Mouse (Mus musculus): ENCODE measurements around the gene P2rx6.
A peak's percentile ranks its signal among the peaks of the same experiment; 100 is the strongest.
"Not testable (repeated sequence)": the region's sequence is repeated elsewhere in the genome, so short reads cannot be mapped to it uniquely, and the experiment has no call there.

Gene P2rx6

GRCm38 (mm10) chr16:17563580-17563979, 1.9 kb downstream of the P2rx6 start:
- no peak for DNase-seq (ENCODE audit: low spot score)

GRCm38 (mm10) chr16:17564221-17564620, 2.5 kb downstream of the P2rx6 start:
- DNase-seq (ENCODE audit: low spot score) = no peak

DNA sequence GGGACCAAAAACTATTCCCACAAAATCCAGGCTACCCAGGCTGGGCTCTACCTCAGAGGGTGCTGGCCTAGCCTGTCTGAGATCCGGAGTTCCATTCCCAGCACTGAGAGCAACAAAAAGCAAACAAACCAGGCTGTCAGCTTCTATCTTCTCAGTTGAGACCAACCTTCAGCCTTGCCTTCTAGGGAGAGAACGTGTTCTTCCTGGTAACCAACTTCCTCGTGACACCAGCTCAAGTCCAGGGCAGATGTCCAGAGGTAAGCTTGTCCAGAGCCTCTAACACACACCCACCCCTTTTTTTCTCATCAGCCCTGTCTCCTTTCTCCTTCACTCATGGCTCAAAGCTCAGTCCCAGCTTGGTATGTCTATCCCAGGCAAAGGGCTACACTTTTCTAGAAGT, 3.1 kb downstream of the P2rx6 start:
- DNase-seq (ENCODE audit: low spot score) = no peak

GRCm38 (mm10) chr16:17566186-17566585, 4.5 kb downstream of the P2rx6 start:
- no peak for DNase-seq (ENCODE audit: low spot score)

DNA sequence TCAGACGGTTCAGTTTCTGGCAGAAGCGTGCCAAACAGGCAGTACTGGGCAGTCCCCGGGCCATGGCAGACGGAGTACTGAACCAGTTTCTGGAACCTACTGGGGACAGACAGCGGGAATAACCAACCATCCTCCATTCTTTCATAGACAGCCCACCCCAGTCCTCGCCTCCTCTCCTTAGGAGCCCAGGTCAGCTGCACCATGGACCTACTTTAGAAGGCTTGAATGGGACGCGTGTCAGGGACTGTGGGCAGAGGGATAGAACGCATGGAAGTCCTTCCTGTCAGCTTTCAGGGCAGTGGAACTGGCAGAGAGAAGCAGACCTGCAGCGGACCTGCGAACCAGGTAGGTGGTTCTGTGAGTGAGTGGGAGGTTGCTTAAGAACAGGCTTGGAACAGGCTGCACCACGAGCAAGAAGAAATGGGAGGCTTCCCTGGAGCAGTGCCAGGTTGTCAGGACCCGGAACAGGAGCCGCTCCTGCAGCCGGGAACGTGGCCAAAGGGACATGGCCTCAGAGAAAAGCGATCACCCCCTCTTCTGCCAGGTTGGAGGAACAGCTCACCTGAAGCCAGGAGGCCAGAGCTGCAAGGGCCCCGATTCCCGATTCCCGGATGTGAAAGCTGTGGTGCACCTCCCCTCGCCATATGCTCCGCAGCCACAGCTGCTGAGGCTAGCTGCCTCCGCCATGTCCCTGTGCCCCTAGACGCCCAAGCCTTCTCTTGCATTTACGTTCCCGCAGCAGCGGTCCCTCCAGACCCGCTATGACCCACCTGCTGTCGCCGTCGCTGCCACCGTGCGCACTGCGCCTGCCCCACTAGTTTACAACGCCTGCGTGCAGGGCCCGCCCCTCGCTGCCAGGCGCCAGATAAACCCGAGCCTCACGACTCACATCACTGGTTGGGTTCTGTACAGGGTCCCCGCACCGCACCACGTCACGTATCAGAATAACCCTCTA, 14.5 kb downstream of the P2rx6 start:
- DNase-seq (ENCODE audit: low spot score) = peak; percentile 70

DNA sequence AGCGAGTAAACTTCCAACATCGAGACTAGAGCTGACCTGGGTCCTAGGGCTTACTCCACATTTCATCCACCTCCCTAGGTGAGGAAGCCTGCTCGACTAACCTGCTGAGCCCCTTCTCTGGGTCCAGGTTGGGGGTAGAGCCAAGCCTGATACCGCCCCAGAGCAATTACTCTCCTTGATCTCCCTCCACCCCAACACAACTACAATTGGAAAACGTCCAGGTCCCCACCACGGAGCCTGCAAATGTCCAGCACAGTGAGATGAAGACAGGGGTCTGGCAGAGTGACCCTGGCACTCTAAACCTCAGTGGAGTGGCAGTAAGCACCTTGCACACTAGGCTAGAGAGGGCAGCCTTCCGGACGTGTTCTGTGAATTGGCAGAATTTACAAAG, 15.1 kb downstream of the P2rx6 start:
- DNase-seq (ENCODE audit: low spot score) = no peak

- DNase-seq (ENCODE audit: low spot score) = no peak
Measured at GRCm38 (mm10) chr16:17583064-17583463, 21.4 kb downstream of the P2rx6 start, which contains the start of gene Slc7a4. Gene Slc7a4 (minus strand): TSS chr16:17583214.

DNA sequence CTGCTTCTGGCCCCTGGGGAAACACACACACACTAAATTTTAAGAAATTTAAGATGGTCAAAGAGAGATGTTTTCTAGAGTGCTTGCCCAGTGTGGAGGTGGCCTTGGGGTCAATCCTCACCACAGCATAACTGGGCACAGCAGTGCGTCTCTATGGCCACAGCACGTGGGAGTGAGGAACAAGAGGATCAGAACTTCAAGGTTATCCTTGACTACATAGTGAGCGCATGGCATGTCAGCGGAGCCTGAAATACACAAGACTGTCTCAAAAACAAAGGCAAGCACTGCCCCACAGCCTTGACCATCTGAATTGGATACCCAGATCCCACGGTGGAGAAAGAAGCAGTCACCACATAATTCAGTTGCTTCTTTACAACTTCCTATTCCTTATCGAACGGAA, 22.9 kb downstream of the P2rx6 start:
- DNase-seq (ENCODE audit: low spot score) = no peak

- no peak for DNase-seq (ENCODE audit: low spot score)
Measured at GRCm38 (mm10) chr16:17590731-17591130, 29.0 kb downstream of the P2rx6 start.

- DNase-seq (ENCODE audit: low spot score) = no peak
Measured at GRCm38 (mm10) chr16:17600944-17601562, 39.4 kb downstream of the P2rx6 start.

DNA sequence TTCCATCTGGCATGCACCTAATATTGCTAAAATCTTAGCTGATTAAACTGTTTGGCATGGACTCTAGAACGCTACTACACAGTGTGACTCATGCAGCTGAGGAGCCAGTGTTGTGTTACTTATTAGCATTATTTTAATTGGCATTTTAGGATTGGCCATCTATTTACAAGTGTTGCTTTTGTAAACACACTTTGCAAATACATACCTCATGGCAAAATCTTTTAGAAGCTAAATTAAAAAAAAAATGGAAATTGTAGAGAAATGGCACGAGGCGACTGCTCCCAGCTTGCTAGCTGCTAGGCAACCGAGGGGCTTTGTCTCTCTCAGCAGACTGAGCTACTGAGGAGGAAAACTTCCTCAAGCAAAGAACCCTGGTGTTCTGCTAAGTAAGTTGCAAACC, 43.3 kb downstream of the P2rx6 start:
- no peak for DNase-seq (ENCODE audit: low spot score)

- DNase-seq (ENCODE audit: low spot score) = no peak
Measured at GRCm38 (mm10) chr16:17605684-17606083, 44.0 kb downstream of the P2rx6 start.

GRCm38 (mm10) chr16:17611383-17611782, 49.7 kb downstream of the P2rx6 start:
- no peak for DNase-seq (ENCODE audit: low spot score)

GRCm38 (mm10) chr16:17614740-17615139, 53.1 kb downstream of the P2rx6 start:
- not testable (repeated sequence) for DNase-seq (ENCODE audit: low spot score)

DNA sequence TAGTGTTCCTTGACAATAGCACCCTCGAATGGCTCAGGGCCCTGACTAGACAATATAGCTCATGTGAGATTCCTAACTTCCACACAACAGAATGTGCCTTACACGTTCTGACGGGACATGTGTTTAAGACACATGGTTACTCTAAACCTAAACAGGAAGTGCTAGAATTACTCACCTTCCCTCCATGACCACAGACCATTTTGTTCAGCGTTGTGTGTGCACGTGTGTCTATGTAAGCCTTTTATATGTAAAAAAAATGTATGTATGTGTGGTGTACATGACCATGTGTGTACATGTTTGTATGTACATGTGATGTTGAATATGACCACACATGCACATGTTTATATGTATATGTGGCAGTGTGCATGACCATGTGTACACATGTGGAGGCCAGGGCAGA, 54.5 kb downstream of the P2rx6 start:
- DNase-seq (ENCODE audit: low spot score) = no peak

DNA sequence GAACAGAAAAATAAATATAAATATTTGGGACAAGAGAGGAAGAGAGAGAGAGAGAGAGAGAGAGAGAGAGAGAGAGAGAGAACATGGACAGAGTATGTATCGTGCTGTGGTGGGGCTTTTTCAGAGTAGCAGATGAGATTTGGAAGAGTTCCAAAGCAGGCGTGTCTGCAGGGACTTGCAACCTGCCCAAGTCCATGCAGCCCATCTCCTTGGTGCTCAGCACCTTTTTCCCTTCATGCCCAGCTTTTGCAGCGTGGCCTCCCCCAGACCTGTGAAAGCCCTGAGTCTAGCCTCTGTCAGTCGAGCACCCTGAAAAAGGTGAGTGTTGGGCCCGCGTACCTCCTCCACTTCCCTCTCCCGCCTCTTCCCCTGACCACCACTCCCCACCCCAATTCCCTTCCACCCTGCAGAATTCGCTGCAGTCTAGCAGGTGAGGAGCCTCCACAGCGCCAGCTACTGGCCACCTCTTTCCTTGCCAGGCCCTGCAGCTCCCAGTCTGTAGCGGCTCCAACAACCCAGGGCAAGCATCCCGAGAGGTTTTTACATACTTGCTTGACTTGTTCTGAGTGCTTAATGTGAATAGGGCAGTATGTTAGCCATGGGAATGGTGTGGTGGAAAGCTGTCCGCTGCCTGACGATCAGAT, 56.4 kb downstream of the P2rx6 start:
- peak; percentile 31 for DNase-seq (ENCODE audit: low spot score)

- peak; percentile 98 for DNase-seq (ENCODE audit: low spot score)
Measured at GRCm38 (mm10) chr16:17619198-17620105, 57.8 kb downstream of the P2rx6 start, which contains the start of gene Smpd4. Gene Smpd4 (plus strand): TSS chr16:17619354.

DNA sequence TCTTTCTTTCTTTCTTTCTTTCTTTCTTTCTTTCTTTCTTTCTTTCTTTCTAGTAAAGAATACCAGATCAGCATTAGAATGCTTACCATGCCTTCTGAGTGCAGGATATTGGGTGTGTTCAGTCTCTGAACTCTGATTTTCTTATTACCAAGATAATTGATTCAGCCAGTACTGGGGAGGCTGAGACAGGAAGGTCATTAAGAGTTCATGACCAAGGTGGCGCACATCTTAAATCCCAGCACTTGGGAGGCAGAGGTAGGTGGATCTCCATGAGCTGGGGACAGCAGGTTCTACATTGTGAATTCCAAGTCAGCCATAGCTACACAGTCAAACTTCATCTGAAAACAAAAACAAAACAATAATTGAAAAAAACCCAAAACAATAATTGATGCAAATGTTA, 60.3 kb downstream of the P2rx6 start:
- DNase-seq (ENCODE audit: low spot score) = no peak

DNA sequence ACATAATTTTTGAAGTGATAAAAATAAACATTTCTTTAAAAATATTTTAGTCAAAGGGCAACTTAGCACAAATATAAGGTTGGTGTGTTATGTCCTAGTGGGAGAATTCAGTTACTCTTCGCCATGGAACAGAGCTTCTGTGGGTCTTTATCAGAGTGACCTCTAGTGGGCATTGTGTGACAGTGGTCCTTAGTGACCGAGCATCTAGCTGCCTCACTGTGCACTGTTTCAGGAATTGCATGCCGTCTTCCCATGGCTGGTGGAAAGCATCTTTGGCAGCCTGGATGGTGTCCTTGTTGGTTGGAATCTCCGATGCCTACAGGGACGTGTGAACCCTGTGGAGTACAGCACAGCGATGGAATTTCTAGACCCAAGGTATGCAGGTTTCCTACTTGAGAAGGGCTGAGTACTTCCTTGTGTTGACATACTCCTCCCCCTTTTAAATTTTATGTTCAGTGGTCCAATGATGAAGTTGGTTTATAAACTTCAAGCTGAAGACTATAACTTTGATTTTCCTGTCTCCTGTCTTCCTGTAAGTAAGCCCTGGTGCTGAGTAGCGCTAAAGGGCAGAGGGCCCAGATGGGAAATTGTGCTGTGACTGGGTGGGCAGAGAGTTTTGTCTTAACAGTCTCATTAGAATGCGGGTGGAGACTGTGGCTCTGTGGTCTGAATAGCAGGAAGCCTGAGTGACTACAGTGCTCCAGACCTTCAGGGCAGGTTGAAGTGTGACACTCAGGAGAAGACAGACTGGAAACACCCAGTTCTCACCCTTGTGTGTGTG, 64.0 kb downstream of the P2rx6 start:
- DNase-seq (ENCODE audit: low spot score) = no peak

GRCm38 (mm10) chr16:17626269-17626555, 64.5 kb downstream of the P2rx6 start:
- DNase-seq (ENCODE audit: low spot score) = no peak
